Mouse (Mus musculus) activated CD4-positive, CD25-positive, alpha-beta regulatory T cell, adult 4 months (primary cell): ENCODE measurements around the gene Foxn3. TPM values are rescaled to one million over a fixed set of nuclear protein-coding genes. Genes with fewer than 3 reads are reported as not detected.

Source experiments
- ATAC-seq: one replicate; pipeline ENCODE4 v1.8.0; 2017
- polyA plus RNA-seq, 2 experiments: library from polyadenylated mRNA; unstranded; fragments of 100-300 nt; shearing (Covaris generic); gene quantifications; one replicate each; pipeline ENCODE4 v1.2.1; 2017

Foxn3 gene
- polyA plus RNA-seq, 2 experiments from 2014 or later, result 91.7 to 138 TPM

- no peak for ATAC-seq
Observed at GRCm38 (mm10) chr12:99244673-99245072, 318.7 kb downstream of the Foxn3 start.

- no peak for ATAC-seq
Observed at GRCm38 (mm10) chr12:99244264-99244663, 319.1 kb downstream of the Foxn3 start.

- ATAC-seq, result no peak
Observed at GRCm38 (mm10) chr12:99243316-99243715, 320.1 kb downstream of the Foxn3 start.

- ATAC-seq, result no peak
Observed at GRCm38 (mm10) chr12:99240185-99240726, 323.1 kb downstream of the Foxn3 start.

GRCm38 (mm10) chr12:99239735-99240134 is 323.6 kb downstream of the Foxn3 start:
- ATAC-seq, result no peak

GRCm38 (mm10) chr12:99237497-99237896 is 325.9 kb downstream of the Foxn3 start:
- ATAC-seq, result no peak

- no peak for ATAC-seq
Observed at GRCm38 (mm10) chr12:99234346-99234745, 329.0 kb downstream of the Foxn3 start.

- no peak for ATAC-seq
Observed at GRCm38 (mm10) chr12:99233386-99233785, 330.0 kb downstream of the Foxn3 start.

GRCm38 (mm10) chr12:99232478-99232877 is 330.9 kb downstream of the Foxn3 start:
- no peak for ATAC-seq

GRCm38 (mm10) chr12:99231321-99231720 is 332.1 kb downstream of the Foxn3 start:
- ATAC-seq, result no peak

GRCm38 (mm10) chr12:99230783-99231048 is 332.7 kb downstream of the Foxn3 start:
- no peak for ATAC-seq

- ATAC-seq, result no peak
Observed at GRCm38 (mm10) chr12:99229973-99230782, 333.2 kb downstream of the Foxn3 start.

GRCm38 (mm10) chr12:99227313-99227952 is 335.9 kb downstream of the Foxn3 start:
- ATAC-seq, result no peak

GRCm38 (mm10) chr12:99224863-99225603 is 338.3 kb downstream of the Foxn3 start:
- ATAC-seq, result no peak

GRCm38 (mm10) chr12:99221087-99221846 is 342.1 kb downstream of the Foxn3 start:
- no peak for ATAC-seq

- no peak for ATAC-seq
Observed at GRCm38 (mm10) chr12:99220333-99220732, 343.0 kb downstream of the Foxn3 start.

- ATAC-seq, result no peak
Observed at GRCm38 (mm10) chr12:99219812-99220211, 343.6 kb downstream of the Foxn3 start.

GRCm38 (mm10) chr12:99217145-99217698 is 346.2 kb downstream of the Foxn3 start:
- ATAC-seq, result no peak

GRCm38 (mm10) chr12:99216341-99216761 is 347.0 kb downstream of the Foxn3 start:
- no peak for ATAC-seq

- ATAC-seq, result no peak
Observed at GRCm38 (mm10) chr12:99215521-99216255, 347.7 kb downstream of the Foxn3 start.

- ATAC-seq, result no peak
Observed at GRCm38 (mm10) chr12:99214098-99214497, 349.3 kb downstream of the Foxn3 start.
